Mouse (Mus musculus): ENCODE data around the gene Gm17067.
"Not testable (repeated sequence)": the region's sequence is repeated elsewhere in the genome, so short reads cannot be mapped to it uniquely, and the experiment has no call there.

GRCm38 (mm10) chr7:42680081-42680480 lies 46.7 kb downstream of the Gm17067 start:
- TF ChIP-seq POLR2A (IDR thresholded peaks at IDR 0.05; ENCODE audit: control insufficient read depth, low read depth, low read length); CTCF (IDR thresholded peaks at IDR 0.05; ENCODE audit: control insufficient read depth, insufficient read depth, insufficient replicate concordance, low read depth, low read length): not testable (repeated sequence)

All from testis, adult 2 months (tissue).